Mouse (Mus musculus) embryo, embryonic 11.5 days (tissue): ENCODE results near the gene Pex14.

Source experiments
- DNase-seq: peaks from one replicate; pipeline ENCODE4 v3.0.0-alpha.2; 2012; ENCODE audit warnings: low read depth, low spot score

The Pex14 gene

DNA sequence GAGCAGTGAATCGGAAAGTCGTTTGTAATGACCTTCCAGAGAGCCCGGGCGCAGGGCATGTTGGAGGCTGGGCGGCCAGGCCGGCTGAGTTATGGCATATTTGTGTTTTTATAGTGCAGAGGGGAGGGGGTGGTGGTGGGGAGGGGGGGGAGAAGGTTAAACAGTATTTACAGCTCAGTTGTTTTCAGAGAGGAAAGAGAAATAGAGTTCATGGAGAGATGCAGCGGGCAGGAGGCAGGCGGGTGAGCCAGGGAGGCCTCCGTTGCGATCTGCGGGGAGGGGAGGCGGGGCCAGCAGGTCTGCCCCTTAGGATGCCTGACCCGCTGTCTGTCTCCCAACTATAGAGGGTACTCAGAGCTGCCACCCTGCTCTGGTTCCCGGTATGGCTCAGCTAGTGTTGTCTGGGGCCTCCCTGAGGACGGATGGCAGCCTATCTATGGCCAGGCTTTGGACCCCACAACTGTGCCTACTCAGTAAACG, 177.4 kb downstream of the Pex14 start:
- no peak for DNase-seq

DNA sequence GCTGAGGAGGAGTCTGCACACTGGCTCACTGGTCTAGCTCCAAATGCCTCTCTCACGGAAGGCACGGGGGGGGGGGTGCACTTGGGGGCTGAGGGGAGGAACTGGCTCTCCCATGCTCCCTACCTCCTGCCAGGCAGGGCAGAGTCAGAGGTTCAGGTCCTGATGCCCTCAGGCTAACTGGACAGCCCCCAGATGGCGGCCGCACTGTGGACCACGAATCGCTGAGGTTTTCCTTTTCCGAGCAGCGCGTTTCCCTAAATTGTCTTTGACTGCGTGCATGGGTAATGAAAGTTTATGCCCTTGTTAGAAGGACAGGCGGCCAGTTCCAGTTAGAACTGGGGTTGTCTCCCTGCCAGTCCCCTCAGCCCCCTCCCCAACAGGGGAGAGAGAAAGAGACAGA, 179.1 kb downstream of the Pex14 start:
- no peak for DNase-seq

DNA sequence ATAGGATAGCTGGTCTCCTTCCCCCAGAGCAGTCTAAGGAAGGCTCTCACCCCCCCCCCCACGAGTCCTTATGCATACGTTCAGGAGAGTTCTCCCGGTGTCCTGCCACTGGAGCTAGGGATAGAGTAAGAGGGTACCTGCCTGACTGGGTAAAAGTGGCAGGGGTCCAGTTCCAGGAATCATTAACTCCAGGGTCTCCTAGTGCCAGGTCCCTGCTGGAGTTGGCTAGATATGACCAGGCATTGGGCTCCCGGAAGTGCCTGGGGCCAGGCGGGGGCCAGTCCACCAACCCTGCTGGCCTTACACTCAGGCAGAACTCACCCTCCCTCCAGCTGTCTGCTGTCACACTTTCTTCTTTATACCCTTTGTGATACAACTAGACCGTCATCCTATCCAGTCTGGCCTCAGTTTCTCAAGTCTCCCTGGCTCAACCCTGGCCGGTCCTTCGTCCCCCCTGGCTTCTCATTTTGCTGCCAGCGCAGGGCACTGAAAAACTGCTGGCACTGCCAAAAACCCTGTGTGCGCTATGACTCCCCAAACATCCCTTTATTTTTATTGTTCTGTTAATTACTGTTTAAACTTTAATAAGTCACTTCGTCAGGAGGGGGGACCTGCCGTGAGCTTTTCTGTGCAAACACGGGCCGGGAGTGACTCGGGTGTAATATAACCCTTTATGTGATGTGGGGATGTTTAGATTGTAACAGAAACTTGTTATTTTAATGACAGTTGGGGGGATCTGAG, 180.8 kb downstream of the Pex14 start:
- no peak for DNase-seq

DNA sequence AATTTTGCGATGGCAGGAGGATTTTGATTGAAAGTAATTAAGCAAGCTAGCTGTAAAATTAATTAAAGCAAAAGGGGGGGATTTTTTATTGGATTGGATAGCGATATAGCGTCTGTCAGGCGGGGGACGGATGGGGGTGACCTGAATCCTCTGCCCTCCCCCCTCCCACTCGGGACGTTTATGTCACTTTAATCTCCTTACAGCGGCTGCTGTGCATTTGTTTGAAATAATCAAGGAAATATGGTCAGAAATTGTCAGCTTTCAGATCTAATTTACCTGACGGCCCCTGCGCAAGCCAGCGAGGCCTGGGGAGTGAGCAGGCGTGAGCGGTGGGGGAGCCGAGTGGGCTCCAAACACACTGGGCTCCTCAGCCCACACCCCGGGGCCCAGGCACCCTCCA, 183.8 kb downstream of the Pex14 start:
- no peak for DNase-seq

DNA sequence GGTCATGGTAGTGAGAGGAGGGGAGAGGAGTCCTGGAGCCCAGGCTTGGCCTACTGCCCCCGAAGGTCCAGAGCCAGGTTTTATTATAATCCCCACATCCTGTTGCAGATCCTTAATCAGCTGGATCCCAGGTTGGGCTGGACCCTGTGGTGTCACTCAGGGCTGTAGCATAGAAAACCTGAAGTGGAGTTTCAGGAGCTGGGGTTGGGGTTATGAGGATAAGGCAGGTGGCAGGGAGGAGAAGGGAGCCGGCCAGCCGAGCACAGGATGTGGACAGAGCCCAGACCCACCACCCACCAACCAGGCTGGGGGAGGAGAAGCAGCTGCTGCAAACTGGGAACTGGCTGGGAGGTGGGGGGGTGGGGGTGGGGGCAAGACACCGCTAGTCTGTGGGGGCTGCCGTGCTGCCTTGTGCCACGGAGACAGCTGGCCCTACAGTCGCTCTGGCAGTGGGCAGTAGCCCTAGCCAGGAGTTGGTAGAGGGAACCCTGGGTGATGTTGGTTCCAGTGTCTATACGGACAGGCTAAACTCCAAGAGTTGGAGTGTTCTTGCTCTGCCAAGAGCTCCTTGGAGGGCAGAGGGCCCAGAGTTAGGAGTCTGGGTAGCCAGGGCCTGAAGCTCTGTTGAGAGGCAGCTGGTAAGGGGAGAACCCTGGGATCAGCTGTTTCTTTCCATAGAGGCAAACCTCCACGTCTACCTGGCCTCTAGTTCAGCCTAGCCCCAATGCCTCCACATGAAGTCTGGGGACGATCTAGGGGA, 184.6 kb downstream of the Pex14 start:
- DNase-seq: peak; percentile 68

DNA sequence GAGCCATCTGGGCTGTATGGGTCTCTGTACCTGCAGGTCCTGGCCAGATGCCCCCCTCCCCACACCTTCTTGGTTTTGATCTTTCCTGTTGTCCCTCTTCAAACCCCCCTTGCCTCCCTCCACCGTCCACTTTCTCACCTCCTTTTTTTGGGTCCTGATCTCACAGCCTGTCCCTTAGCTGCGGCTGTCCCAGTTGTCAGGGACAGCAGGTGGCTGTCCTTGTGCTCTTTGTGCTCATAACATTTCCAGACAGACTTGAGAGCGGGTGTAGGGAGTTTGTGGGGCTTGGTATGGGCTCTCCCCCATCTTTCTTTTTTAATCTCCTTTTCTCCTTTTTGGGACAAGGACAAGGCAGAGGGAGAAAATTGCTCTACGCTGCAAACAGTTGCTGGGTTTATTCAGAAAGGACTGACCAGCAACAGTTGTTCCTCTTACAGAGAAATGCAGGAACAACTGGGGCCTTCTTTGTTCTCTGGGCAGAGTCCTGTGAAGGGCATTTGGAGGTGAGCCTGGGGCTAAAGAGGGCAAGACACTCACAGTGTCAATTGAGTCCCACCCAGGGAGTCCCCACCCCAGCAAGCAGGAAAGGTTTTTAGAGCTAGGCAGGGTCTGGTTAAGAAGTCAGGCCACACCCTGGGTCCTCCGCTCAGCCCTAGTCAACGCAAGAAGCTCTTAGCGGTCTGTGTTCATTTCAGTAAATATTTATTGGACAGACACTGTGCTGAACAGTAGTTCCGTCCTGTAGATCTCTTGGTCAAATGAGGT, 186.7 kb downstream of the Pex14 start:
- DNase-seq: no peak

DNA sequence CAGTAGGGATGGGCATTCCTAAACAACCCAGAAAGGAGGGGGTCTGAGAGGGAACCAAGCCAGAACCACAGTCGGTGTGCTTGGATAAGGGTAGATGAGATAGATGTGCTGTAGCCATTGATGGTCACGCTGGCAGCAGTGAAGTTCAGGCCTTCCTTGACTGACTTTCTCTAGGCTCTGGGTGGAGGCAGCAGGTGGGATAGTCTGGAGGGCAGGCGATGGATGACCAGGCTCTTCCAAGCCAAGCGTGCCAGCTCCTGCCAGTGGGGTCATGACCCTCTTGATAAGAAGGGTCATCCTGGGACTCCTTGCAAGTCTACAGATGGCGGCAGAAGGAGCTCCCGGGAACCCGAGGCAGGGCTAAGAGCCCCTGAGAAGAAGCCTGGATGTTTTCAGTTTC, 187.5 kb downstream of the Pex14 start:
- no peak for DNase-seq
